Mouse (Mus musculus): ENCODE data around the gene Slc26a9.

The Slc26a9 gene

DNA sequence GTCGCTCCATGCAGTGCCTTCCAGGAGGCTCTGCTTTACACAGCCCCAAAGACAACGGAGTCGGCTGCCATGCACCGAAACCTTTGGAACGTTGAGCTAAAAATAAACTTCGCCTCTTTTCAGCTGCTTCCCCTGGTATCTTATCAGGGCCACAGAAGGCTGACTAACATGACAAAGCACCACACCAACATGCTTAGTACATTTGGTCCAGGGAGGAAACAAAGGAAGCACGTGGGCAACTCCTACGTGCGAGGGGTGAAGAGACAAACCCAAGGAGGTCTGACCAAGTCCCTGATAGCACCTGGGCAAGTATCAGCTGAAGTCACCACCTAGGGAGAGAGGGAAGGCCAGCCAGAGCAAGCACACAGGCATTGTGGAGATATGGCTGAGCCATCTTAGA, 7.3 kb upstream of the Slc26a9 start:
- ATAC-seq (ENCODE audit: low TSS enrichment): 0 out of 2 replicates have a peak, but pooled peaks have one; percentile 5

DNA sequence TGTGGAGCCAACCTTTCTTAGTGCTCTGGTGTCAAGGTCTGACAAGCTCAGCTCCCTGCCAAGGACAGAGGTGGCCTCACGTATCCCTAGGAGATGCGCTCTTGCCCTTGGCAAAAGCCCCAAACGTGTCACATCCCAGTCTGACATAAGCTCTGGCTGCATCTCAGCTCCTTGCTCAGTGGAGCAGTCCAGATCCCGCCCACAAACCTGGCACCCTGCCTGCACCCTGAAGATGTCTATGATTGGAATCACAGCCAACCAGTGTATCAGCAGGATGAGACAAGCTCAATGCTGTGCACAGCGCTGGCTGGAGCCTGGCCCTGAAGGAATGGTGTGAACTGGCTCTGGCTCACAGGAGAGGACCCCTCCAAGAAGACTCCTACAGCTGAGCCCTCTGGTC, 6.6 kb upstream of the Slc26a9 start:
- ATAC-seq (ENCODE audit: low TSS enrichment): peak; percentile 98

DNA sequence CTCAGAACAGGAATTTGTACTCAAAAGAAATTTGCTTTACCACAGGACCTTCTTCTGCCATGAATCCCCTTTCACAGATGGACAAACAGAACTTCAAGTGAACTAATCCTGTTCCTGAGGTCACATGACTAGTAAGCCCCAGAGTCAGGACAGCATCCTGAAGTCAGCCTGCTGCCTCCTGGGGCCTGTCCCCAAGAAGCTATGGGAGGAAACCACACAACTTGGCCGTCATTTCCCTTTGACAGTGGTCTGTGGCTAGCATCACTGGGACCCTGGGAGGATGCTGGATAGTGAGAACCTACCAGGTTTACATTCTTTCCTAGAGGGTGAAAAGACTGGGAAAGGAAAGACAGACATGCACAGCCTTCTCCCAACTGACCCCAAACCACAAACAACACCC, 5.1 kb upstream of the Slc26a9 start:
- no peak for ATAC-seq (ENCODE audit: low TSS enrichment)

DNA sequence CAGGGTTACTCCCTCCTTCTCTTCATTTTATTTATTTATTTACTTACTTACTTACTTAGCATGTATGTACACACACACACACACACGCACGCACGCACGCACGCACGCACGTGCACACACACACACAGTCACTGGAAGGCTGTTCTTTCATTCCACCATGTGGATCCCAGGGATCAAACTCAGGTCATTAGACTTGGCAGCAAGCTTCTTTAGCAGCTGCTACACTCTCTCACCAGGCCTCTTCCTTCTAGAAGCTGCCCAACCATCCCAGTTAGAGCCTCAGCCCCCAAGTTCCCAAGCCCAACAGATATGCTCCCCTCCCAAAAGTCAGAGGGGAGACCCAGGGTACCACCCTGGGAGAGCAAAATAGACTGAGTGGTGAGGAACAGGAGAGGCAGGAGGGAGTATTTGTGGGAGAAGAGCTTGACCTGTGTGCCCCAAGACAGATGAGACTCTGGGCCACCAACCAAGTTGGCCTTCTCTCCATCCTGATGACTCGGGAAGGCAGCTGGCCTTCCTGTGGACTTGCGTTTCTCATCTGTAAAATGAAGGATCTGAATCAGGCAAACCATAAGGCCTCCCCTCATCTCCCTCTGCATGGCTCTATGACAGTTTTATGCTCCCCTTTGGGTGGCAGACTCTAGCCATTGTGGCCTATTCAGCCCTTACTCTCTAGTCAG, 4.2 kb upstream of the Slc26a9 start:
- no peak for ATAC-seq (ENCODE audit: low TSS enrichment)

DNA sequence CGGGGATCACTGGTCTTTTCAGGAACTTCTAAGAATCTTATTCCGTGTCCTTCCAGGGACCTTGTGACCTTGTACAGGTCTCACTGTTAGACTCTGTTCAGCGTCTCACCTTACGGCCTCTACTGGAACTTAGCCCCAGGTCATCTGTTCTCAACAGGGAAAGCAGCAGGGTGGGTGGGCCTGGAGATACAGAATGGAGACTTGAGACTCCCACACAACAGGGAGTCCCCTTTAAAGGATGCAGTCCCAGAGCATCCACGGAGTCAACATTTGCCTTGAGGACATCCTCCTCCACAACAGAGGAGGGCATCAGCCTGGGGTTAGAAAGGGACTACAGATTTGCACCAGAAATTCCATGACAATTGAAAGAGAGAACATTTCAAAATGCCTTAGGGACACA, 1.6 kb downstream of the Slc26a9 start:
- no peak for ATAC-seq (ENCODE audit: low TSS enrichment)

DNA sequence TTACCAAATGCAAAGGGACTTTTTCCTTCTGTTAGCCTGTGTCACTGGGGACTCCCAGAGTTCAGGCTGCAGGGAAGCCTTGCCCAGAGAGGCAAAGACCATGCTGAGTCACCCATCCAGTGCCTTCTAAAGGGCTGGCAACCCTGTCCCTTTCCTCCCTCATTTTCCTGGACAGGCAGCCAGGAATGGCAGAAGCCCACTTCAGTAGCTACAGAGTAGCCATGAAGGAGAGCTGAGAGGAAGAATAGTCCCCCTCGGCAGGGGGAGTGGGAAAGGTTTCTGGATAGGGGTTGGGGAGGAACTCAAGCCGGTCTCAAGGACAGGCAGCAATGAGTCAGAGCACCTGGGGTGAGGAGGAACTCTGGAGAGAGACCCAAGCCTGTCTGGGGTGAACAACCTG, 3.9 kb downstream of the Slc26a9 start:
- no peak for ATAC-seq (ENCODE audit: low TSS enrichment)

DNA sequence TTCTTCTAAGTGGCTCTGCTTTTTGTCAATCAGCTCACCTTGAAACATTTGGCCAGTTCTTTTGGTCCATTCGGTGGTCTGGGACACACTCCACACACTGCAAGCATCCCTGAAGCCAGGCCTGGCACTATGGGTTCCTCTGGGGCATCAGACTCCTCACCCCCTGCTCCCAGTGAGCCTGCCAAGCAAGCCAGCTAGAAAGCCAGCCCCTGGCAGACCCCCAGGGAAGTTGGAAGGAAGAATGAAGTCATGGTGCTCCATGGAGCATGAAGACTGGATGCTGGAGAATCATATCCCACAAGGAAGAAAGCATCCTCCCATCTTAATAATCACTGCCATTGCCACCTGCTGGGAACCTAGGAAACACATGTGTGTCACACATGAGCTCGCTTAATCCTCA, 4.8 kb downstream of the Slc26a9 start:
- no peak for ATAC-seq (ENCODE audit: low TSS enrichment)

DNA sequence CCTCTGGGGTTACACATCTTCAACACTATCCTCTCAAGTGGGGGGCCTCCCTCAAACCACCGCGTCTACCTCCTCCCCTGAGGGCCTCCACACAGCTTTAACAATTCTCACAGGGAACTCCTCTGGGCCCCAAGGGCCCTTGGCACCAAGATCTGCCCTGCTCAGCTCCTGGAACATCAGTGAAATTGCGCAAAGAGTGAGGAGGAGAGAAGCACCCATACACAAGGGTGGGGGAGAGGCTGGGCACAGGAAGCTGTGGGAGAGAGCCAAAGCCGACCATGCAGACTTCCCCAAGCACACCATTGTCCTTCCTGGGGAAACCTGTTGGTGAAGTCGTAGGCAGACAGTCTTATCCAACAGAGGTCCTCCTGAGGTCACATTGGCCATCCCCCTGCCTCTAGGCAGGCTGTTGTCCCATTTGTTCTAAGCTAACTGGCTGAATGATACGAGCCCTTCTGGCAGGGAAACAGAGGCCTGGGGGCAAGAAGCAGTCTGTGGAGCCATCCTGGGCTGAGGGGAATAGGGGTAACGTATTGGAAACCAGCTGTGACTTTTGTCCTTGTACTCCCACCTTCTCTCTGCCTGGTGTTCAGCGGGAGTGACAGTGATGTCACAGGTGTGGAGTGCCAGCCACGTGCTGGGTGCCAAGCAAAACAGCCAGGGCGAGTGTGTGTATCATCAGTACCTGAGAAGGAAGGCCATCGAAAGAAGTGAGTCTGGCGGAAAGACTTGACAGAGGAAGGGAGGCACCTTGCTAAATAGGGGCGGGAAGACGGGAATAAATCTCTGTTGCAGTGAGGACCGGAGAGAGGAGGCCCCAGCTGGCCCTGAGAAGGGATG, 6.1 kb downstream of the Slc26a9 start:
- ATAC-seq (ENCODE audit: low TSS enrichment): no peak

DNA sequence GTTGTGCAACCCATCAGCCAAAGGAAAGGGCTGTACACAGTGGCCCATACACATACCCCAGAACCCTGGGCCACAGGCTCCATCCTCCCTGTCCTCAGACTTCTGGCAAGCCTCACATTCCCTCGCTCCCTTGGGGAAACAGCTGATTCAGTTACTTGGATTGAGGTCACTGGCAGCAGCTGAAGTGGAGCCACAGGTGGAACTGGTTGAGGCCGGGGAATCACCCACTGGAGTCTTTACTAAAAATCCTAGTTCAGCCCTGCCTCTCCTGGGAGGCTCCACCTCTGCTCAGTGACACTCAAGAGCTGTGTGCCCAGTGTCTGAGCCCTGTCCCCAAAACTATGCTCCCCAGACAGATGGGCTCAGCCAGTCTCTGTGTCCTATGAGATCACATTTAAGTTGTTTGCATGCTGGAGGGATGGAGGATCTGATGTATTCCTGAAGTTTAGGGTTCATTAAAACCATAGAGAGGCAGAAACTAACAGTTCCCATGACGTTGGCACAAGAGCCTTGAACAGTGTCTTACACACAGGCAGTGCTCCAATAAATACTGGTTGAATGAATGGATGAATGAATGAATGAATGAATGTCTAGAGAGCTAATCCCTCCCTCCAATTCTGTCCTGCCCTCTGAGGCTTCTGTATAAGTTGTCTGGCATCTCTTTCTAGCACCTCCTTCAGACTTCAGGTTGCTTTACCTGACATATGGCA, 7.5 kb downstream of the Slc26a9 start:
- 0 out of 2 replicates have a peak, but pooled peaks have one; percentile 7 for ATAC-seq (ENCODE audit: low TSS enrichment)

DNA sequence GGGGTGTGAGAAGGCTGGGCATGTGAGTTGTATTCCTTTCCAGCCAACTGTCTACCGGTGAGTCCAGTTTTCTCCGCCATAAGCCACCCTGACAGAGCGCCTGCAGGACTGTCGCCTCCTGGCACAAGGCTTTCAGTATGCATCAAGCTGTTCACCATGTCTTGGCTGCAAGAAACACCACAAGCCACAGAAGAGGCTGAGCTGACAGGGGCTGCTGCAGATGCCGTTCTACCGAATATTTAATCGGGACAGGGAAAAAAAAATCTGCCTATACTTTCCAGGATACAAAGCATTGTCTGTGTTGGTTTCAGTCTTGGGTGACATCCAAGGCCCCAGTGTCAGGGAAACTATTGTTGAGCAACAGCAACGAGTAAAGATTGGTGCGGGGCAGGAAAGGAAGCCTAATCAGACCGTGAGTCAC, 8.1 kb downstream of the Slc26a9 start:
- peak; percentile 25; the same call in 1 of the 2 replicates for ATAC-seq (ENCODE audit: low TSS enrichment)

DNA sequence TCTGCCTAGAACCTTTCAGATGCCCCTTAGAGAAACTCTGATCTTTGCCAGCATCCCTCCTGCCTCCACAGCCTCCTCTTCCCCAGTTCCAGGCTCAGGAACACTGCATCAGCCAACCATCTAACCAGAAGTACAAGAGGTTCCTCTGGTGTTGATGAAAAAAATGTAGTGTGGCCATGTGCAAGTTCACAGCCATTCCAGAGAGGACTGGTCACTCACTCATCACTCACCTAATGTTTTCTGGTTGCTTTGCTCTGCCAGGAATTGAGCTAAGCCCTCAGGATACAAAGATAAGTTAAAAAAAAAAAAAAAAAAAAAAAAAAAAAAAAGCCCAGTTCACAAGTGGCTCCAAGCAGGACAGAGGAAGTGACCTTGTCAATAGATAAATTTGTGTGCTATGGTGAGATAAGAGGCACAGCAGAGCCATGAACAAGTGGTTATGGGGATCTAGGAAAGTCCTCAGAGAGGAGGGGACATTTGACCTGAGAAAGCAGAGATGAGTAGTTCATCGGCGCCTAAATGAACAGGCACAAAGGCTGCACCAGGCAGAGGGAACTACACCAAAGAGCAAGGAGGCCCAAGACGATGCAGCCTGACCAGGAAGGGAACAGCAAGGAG, 10.5 kb downstream of the Slc26a9 start:
- no peak for ATAC-seq (ENCODE audit: low TSS enrichment)

DNA sequence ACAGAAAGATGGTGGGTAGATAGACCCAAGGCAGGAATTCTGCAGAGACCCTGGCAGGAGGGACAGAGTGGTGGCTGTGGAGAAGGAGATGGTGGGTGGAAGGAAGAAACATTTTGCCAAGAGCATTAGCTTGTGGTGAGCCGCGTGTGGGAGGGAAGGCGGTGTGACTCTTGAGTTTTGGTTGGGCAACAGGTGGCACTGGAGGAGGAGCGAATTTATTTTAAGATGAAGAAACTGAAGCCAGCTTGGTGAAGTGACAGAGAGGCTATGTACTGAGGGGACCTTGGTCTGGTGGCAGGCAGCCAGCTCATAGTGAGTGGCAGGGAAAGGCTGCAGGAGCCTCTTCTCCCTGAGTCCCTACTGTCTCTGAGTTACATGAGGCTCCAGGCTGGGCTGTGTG, 11.1 kb downstream of the Slc26a9 start:
- peak; percentile 75 for ATAC-seq (ENCODE audit: low TSS enrichment)

DNA sequence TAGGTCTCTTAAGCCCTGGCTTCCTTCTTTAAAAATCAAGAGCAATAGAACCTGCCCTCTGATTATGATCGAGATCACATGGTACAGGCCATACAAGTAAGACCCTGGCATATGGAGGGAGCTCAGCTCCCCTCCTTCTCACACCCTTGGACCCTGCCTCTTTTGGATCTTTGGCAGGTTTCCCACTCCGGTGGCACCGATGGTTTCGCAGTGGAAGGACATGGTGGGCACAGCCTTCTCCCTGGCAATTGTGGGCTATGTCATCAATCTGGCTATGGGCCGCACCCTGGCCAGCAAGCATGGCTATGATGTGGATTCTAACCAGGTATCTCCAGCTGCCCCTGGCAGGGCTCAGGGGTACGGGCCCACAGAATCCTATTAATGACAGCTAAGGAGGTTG, 13.4 kb downstream of the Slc26a9 start:
- no peak for ATAC-seq (ENCODE audit: low TSS enrichment)

DNA sequence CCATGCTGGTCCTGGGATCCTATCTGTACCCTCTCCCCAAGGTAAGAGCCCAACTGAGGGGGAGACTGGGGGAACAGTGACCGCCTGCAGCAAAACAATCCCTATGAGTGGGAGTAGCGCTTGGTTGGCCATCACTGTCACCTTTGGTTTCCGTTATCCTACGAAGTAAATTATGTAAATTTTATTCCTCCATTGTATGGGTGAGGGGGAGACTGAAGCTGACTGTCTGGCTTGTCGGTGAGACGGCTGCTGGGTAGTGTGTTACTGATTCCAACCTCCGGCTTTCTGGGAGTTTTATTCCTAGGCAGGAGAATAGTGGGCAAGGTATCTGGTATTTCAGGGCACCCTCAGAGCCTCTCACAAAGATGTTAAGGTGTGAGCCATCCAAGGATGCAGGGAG, 15.0 kb downstream of the Slc26a9 start:
- no peak for ATAC-seq (ENCODE audit: low TSS enrichment)

DNA sequence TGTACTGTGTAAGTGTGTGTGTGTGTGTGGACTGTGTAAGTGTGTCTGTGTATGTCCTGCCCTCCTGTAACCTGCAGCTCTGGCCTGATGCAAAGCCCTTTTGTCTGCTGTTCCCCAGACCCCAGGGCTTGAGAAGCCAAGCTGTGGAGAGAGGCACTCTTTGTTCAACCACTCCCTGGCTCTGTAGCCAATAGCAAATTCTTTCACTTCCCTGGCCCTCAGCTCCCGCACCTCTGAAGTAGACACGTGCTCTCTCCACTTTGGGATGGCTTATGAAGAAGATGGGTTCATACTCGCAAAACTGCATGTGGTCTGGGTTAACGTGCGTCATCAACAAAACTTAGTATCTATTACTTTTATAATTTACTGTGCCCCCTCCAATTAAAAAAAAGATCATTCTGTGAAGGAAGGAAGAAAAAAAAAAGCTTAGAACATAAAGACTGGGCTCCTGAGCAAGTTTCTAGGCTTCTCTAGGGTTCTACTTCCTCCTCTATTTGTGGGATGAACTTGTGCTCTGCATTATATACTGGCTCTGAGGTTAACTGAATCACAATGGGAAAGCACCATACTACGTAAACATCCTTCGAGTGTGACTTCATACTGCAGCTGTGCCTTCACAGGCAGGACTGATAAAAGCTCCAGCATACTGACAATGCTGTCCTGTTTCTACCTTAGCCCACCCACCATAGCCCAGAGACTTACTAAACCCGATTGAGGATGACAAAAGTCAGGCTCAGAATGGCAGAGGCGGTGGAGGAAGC, 16.0 kb downstream of the Slc26a9 start:
- ATAC-seq (ENCODE audit: low TSS enrichment): no peak

DNA sequence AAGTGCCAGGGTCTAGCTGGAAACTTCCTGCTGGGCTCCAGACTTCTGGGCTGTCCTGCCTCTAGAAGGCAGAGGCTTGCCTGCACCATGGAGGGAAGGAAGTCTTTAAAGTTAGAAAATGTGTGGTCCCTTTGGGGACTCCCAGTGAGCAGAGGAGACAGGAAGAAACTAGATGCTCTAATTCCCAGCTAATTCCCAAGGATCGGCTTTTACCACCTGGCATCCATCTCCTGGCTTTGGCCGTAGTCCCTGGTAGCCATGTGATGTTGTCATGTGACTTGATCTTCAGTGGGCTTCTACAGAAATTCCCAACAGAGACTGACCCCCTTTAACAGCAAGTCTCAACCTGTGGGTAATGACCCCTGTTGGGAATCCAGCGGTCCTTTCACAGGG, 16.6 kb downstream of the Slc26a9 start:
- ATAC-seq (ENCODE audit: low TSS enrichment): no peak

DNA sequence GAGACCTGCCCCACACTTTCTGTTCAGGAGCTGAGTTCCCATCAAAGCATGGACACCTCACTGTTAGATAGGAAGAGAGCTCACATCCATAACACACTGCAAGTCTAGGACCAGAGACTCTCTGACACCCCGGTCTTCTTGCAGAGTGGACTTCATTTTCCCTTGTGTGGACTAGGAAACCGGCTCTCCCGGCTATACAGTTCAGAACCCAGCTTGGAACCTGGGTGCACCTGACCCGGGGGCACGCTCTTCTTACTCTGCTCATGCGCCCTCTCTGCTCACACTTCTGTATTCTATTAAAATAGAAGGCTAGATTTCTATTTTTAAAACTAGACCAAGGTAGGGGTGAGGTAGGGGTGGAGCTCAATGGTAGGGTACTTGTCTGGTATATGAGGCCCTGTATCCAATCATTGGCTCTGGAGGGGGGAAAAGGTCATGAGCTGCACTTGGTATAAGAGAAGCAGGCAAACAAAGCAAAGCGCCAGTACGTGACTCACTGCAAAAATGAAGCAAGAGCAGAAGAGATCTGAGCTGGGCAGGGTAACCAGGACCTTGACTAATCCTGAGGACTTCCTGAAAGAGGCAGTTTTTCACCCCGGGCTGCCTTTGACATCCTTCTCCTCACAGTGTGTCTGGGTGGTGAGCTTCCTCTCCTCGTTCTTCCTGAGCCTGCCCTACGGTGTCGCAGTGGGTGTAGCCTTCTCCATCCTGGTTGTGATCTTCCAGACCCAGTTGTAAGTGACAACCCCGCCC, 17.4 kb downstream of the Slc26a9 start:
- ATAC-seq (ENCODE audit: low TSS enrichment): no peak

DNA sequence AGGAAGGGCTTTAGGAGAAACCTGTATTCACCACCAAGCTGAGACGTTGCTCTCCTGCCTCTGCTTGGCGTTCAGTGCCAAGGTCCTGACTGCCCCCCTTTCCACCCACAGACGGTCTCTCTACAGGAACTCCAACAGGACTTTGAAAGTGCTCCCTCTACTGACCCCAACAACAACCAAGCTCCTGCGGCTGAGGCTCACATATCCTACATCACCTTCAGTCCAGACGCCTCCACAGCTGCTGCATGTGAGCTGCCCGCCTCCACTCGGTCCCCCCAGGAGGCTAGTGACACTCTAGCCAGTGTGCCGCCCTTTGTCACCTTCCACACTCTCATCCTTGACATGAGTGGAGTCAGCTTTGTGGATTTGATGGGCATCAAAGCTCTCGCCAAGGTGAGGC, 19.9 kb downstream of the Slc26a9 start:
- ATAC-seq (ENCODE audit: low TSS enrichment): no peak

DNA sequence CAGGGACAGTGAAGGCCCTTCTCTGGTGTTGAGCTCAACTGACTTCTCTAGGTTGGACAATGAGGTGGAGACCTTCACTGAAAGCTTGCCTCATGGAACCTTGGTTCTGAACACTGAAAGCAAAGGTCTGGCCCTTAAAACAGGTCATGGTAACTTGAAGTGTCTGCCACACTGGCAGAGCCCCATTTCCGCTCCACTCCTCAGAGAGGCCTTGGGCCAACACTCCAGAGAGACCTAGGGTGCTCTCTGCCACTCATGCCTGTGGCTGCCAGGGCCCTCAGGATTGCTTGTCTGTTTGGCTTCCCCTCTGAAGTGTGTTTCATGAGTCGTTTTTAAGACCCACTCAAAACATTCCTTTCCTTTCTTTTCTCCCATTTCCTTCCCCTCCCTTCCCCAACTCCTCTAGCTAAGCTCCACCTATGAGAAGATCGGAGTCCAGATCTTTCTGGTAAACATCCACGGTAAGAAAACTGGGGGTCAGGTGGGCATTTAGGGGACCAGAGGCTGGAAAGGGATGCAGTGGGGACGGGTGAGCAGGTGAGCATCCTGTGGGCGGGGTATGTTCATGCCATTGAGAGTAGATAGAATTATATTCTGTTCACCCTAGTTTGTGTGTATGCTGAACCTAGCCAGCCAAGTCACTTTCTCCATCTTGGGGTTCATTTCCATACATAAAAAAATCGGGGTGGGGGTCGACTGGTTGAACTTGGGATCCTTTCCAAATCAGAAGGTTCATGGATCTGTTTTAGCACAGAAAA, 20.9 kb downstream of the Slc26a9 start:
- ATAC-seq (ENCODE audit: low TSS enrichment): no peak
